Mouse (Mus musculus) lung, adult 2 months (tissue): ENCODE measurements around the gene Kcnrg.

Source experiments
- CTCF ChIP-seq: fragments of 200-500 bp; IDR thresholded peaks from 2 replicates; pipeline ENCODE4 v1.5.1; 2011; ENCODE audit warnings: mild to moderate bottlenecking, low read length, control low read depth; ENCODE audit not compliant: insufficient read depth
- POLR2A ChIP-seq: fragments of 200-500 bp; IDR thresholded peaks from 2 replicates; pipeline ENCODE4 v1.6.1; 2011; ENCODE audit warnings: low read depth, mild to moderate bottlenecking, control low read depth, low read length, borderline replicate concordance; ENCODE audit errors: extremely low read depth

DNA sequence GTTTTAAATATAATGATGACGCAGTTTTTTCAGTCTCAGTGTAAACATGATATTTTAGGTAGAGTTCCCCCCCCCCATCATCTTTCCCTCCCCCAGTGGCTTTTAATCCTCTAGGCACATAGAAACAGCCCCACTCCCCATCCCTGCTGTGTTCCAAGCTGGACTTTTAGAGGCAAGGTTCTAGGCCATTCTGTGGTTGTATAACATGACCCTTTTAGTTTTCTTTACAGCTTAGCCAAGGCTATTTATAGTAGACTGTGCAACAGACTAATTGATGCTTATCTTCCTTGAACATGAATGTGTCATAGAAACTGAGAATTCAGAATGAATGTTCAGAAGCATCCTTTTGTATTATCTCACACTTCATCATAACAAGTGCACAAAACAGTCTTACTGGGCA lies 54.2 kb downstream of the Kcnrg start:
- TF ChIP-seq CTCF = no peak
- TF ChIP-seq POLR2A = no peak
